Mouse (Mus musculus): ENCODE measurements around the gene Grk4. TPM values are rescaled to one million over a fixed set of nuclear protein-coding genes. Genes with fewer than 3 reads are reported as not detected.

Gene Grk4
- polyA plus RNA-seq, 1 experiment from 2014 or later, result 1.7 TPM

GRCm38 (mm10) chr5:34760850-34761508, 100.8 kb downstream of the Grk4 start:
- ATAC-seq (ENCODE audit: insufficient read depth), result peak; percentile 36

DNA sequence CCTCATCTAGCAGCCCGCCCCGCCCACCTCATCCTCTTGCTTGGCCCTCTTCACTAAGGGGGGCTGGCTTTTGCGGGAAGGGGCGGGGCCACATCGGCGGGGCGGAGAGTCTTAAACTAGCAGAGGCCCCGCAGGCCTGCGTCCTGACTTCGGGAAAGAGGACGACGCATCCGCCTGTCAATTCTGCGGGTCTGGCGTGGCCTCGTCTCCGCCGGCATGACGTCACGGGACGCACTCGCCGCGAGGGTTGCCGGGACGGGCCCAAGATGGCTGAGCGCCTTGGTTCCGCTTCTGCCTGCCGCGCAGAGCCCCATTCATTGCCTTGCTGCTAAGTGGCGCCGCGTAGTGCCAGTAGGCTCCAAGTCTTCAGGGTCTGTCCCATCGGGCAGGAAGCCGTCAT, 101.3 kb downstream of the Grk4 start, which contains the start of gene Htt:
Htt (plus strand) TSS at position 232 of the 400 bp plus-strand sequence.
- Histone ChIP-seq H3K9me3 (ENCODE audit: low read depth, low read length) (no peaks in the 10 kb centered on the region), H3K36me3 (ENCODE audit: insufficient read depth) (no peaks in the 10 kb centered on the region), H3K4me2 (peak within 1 kb of the TSS; percentile 95), H3K4me1 (ENCODE audit: insufficient read depth) (peaks cover 9% of the 10 kb centered on the region), H3K4me3 (ENCODE audit: low read depth, low read length) (peak within 1 kb of the TSS; percentile 98), H3K9ac (peak within 1 kb of the TSS; percentile 98), H3K27me3 (ENCODE audit: insufficient read depth, low read length) (no peaks in the 10 kb centered on the region), H3K27ac (ENCODE audit: low read depth) (peak within 1 kb of the TSS; percentile 95)
- no peak for TF ChIP-seq CTCF (IDR thresholded peaks at IDR 0.05; ENCODE audit: low read depth)
- 1% methylated on average over 35 of the region's 35 CpGs for WGBS
- DNase-seq (peak; percentile 99), ATAC-seq (ENCODE audit: insufficient read depth) (peak; percentile 99)

More at GRCm38 (mm10) chr5:34760850-34761508, 100.8 kb downstream of the Grk4 start:
- Histone ChIP-seq H3K27ac (ENCODE audit: low read depth) (peak overlapping the region; percentile 21; the same call in 1 of the 2 replicates), H3K9me3 (ENCODE audit: low read depth, low read length) (no peaks in the 10 kb centered on the region), H3K9ac (peak overlapping the region; percentile 98), H3K4me3 (ENCODE audit: low read depth, low read length) (peak overlapping the region; percentile 98), H3K27me3 (ENCODE audit: insufficient read depth, low read length) (no peaks in the 10 kb centered on the region), H3K4me1 (ENCODE audit: insufficient read depth) (peaks cover 9% of the 10 kb centered on the region), H3K4me2 (peak overlapping the region; percentile 95), H3K36me3 (ENCODE audit: insufficient read depth) (no peaks in the 10 kb centered on the region)
- 1% methylated on average over 19 of the region's 19 CpGs for WGBS
- no peak for DNase-seq
- TF ChIP-seq CTCF (IDR thresholded peaks at IDR 0.05; ENCODE audit: low read depth), result no peak

- H3K4me2 ChIP-seq, result peak overlapping the region; percentile 95
- peak overlapping the region; percentile 98 for H3K4me3 ChIP-seq (ENCODE audit: low read depth, low read length)
- ATAC-seq (ENCODE audit: insufficient read depth) (peak; percentile 62), DNase-seq (peak; percentile 45)
- peaks cover 9% of the 10 kb centered on the region for H3K4me1 ChIP-seq (ENCODE audit: insufficient read depth)
- under 1% methylated on average over 49 of the region's 54 CpGs for WGBS
- peak overlapping the region; percentile 98 for H3K9ac ChIP-seq
- H3K9me3 ChIP-seq (ENCODE audit: low read depth, low read length), result no peaks in the 10 kb centered on the region
- H3K36me3 ChIP-seq (ENCODE audit: insufficient read depth), result no peaks in the 10 kb centered on the region
- H3K27ac ChIP-seq (ENCODE audit: low read depth), result peak overlapping the region; percentile 95
- no peak for TF ChIP-seq CTCF (IDR thresholded peaks at IDR 0.05; ENCODE audit: low read depth)
- no peaks in the 10 kb centered on the region for H3K27me3 ChIP-seq (ENCODE audit: insufficient read depth, low read length)
Observed at GRCm38 (mm10) chr5:34761934-34762611, 101.9 kb downstream of the Grk4 start.

- WGBS, result 88% methylated on average over 3 of the region's 3 CpGs
Observed at GRCm38 (mm10) chr5:34771818-34772217, 111.6 kb downstream of the Grk4 start.

DNA sequence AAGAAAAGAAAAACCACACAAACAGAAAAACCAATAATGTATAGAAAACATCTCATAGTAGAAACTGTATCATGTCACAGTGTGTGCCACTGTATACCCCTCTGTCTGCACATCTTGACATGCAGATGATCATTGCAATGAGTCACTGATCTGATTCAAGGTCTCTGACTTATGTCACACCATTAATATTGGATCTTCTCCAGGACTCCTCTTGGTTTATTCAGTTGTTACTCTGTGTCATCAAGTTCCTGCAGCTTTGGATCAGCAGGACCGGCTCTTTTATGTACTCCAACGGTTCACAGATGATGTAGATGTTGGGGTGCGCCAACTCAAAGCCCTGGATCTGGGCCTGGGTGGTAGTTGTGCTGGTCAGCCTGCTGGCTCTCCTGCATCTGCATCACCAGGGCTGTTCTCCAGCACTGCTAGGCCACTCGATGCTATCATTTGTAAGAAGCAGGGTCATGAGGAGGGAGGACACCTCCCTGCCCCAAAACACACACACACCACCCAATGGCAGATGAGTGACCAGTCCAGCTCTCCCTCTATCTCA, 112.6 kb downstream of the Grk4 start:
- ATAC-seq (ENCODE audit: insufficient read depth) (no peak), DNase-seq (no peak)
- no peaks in the 10 kb centered on the region for H3K9me3 ChIP-seq (ENCODE audit: low read depth, low read length)
- no peak overlapping the region for H3K4me3 ChIP-seq (ENCODE audit: low read depth, low read length)
- no peak overlapping the region for H3K4me2 ChIP-seq
- no peaks in the 10 kb centered on the region for H3K27me3 ChIP-seq (ENCODE audit: insufficient read depth, low read length)
- no peaks in the 10 kb centered on the region for H3K36me3 ChIP-seq (ENCODE audit: insufficient read depth)
- 90% methylated on average over 4 of the region's 4 CpGs for WGBS
- no peak for TF ChIP-seq CTCF (IDR thresholded peaks at IDR 0.05; ENCODE audit: low read depth)
- H3K4me1 ChIP-seq (ENCODE audit: insufficient read depth), result no peaks in the 10 kb centered on the region
- H3K9ac ChIP-seq, result no peak overlapping the region
- H3K27ac ChIP-seq (ENCODE audit: low read depth), result no peak overlapping the region

More at GRCm38 (mm10) chr5:34771818-34772217, 111.6 kb downstream of the Grk4 start:
- DNase-seq (no peak), ATAC-seq (ENCODE audit: insufficient read depth) (no peak)
- no peaks in the 10 kb centered on the region for H3K36me3 ChIP-seq (ENCODE audit: insufficient read depth)
- H3K4me3 ChIP-seq (ENCODE audit: low read depth, low read length), result no peak overlapping the region
- no peaks in the 10 kb centered on the region for H3K4me1 ChIP-seq (ENCODE audit: insufficient read depth)
- H3K4me2 ChIP-seq, result no peak overlapping the region
- no peak overlapping the region for H3K27ac ChIP-seq (ENCODE audit: low read depth)
- H3K27me3 ChIP-seq (ENCODE audit: insufficient read depth, low read length), result no peaks in the 10 kb centered on the region
- no peaks in the 10 kb centered on the region for H3K9me3 ChIP-seq (ENCODE audit: low read depth, low read length)
- TF ChIP-seq CTCF (IDR thresholded peaks at IDR 0.05; ENCODE audit: low read depth), result no peak
- no peak overlapping the region for H3K9ac ChIP-seq

DNA sequence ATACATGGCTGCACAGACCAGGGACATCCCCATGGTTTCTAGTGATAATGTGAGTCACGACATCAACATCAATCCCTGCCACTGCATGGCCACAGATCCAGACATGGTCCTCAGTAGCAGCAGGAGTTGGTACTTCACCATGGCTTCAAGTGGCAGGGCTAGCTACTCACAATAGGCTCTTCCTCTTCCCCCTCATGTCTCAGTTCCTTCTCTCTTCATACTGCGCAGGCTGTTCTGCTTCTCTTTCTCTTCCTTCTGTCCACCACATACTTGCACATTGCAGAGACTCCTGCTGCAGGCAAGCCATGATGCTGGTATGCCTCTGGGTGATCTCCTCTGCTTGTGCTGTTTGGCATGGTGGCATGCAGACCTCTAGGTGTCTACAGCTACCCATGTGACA, 113.2 kb downstream of the Grk4 start:
- Histone ChIP-seq H3K27ac (ENCODE audit: low read depth) (no peak overlapping the region), H3K4me3 (ENCODE audit: low read depth, low read length) (no peak overlapping the region), H3K4me2 (no peak overlapping the region), H3K27me3 (ENCODE audit: insufficient read depth, low read length) (no peaks in the 10 kb centered on the region), H3K4me1 (ENCODE audit: insufficient read depth) (no peaks in the 10 kb centered on the region), H3K9me3 (ENCODE audit: low read depth, low read length) (no peaks in the 10 kb centered on the region), H3K9ac (no peak overlapping the region), H3K36me3 (ENCODE audit: insufficient read depth) (no peaks in the 10 kb centered on the region)
- no peak for TF ChIP-seq CTCF (IDR thresholded peaks at IDR 0.05; ENCODE audit: low read depth)
- 95% methylated on average over 2 of the region's 2 CpGs for WGBS
- ATAC-seq (ENCODE audit: insufficient read depth), result no peak
- no peak for DNase-seq

GRCm38 (mm10) chr5:34785027-34785426, 124.8 kb downstream of the Grk4 start:
- ATAC-seq (ENCODE audit: insufficient read depth) (no peak), DNase-seq (no peak)
- Histone ChIP-seq H3K27me3 (ENCODE audit: insufficient read depth, low read length) (no peaks in the 10 kb centered on the region), H3K4me3 (ENCODE audit: low read depth, low read length) (no peak overlapping the region), H3K4me1 (ENCODE audit: insufficient read depth) (no peaks in the 10 kb centered on the region), H3K9ac (no peak overlapping the region), H3K4me2 (no peak overlapping the region), H3K27ac (ENCODE audit: low read depth) (no peak overlapping the region), H3K36me3 (ENCODE audit: insufficient read depth) (peaks cover 14% of the 10 kb centered on the region; the same call in 1 of the 2 replicates), H3K9me3 (ENCODE audit: low read depth, low read length) (no peaks in the 10 kb centered on the region)
- 87% methylated on average over 3 of the region's 3 CpGs for WGBS
- no peak for TF ChIP-seq CTCF (IDR thresholded peaks at IDR 0.05; ENCODE audit: low read depth)

All from lung, embryonic 14.5 days (tissue).